In the genomic region with DNA sequence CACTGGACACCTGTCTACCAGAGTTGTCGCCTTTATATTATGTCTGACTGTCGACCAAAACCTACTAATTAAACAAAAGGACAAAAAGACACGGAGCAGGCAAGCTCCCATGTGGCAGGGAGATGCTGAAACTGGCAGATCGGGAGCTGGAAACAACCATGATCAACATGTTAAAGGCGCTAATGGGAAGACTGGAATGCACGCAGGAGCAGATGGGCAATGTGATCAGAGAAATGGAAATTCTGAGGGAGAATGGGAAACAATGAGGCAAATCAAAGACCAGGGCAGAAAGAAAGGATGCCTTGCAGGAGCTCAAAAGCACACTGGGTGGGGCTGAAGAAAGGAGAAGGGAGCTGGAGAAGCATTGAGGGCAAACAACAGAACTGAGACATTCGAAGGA, we compare ENCODE assay signal across 14 mouse cellular contexts. TPM values are rescaled to one million over a fixed set of nuclear protein-coding genes. Genes with fewer than 3 reads are reported as not detected.
DNase-seq lines count a peak whose midpoint lies in the region; ATAC-seq lines count a peak whose summit lies in the region.
"Had no signal": no experiment of that assay in that cellular context is flagged by ENCODE, and none has a peak within 500 bp of the region (broad histone marks: within the 10 kb centered on the region; RNA-seq: fewer than 3 reads in every experiment).

No protein-coding gene starts in this region.

- no peaks in the 10 kb centered on the region for H3K9me3 ChIP-seq in hindbrain, embryonic 11.5 days (ENCODE audit: control insufficient read depth, low read length)
- no peaks in the 10 kb centered on the region for H3K9me3 ChIP-seq in hindbrain, embryonic 12.5 days (replicated peaks)
- no peaks in the 10 kb centered on the region for H3K9me3 ChIP-seq in forebrain, embryonic 14.5 days (replicated peaks; ENCODE audit: control insufficient read depth, low read length)
- no peaks in the 10 kb centered on the region; the same call in 1 of the 2 replicates for H3K9me3 ChIP-seq in midbrain, embryonic 16.5 days (replicated peaks; ENCODE audit: control insufficient read depth, low read length, poor library complexity, severe bottlenecking)
- H3K9me3 ChIP-seq in limb, embryonic 10.5 days (replicated peaks): no peaks in the 10 kb centered on the region
- H3K9me3 ChIP-seq in intestine, embryonic 15.5 days: no peaks in the 10 kb centered on the region
- H3K9me3 ChIP-seq: embryonic facial prominence, embryonic 13.5 days had no signal

- no peak overlapping the region for H3K4me2 ChIP-seq in hindbrain, embryonic 11.5 days (replicated peaks; ENCODE audit: low read depth, low read length)
- no peak overlapping the region for H3K4me2 ChIP-seq in hindbrain, embryonic 12.5 days (replicated peaks)
- no peak overlapping the region for H3K4me2 ChIP-seq in forebrain, embryonic 14.5 days (ENCODE audit: low read length)
- H3K4me2 ChIP-seq in midbrain, embryonic 16.5 days (ENCODE audit: low read length): no peak overlapping the region
- no peak overlapping the region for H3K4me2 ChIP-seq in intestine, embryonic 15.5 days (replicated peaks)
- H3K4me2 ChIP-seq: embryonic facial prominence, embryonic 13.5 days; liver, embryonic 11.5 days had no signal

- 0 out of 2 replicates have a peak overlapping the region, but pooled peaks have one; percentile 24 for H3K27ac ChIP-seq in hindbrain, embryonic 11.5 days (ENCODE audit: low read depth, low read length)
- H3K27ac ChIP-seq in hindbrain, embryonic 12.5 days: no peak overlapping the region
- H3K27ac ChIP-seq in forebrain, embryonic 14.5 days (ENCODE audit: low read depth, low read length): peak overlapping the region; percentile 79
- 0 out of 2 replicates have a peak overlapping the region, but pooled peaks have one; percentile 17 for H3K27ac ChIP-seq in midbrain, embryonic 16.5 days (ENCODE audit: low read length)
- H3K27ac ChIP-seq in limb, embryonic 10.5 days: no peak overlapping the region
- H3K27ac ChIP-seq in intestine, embryonic 15.5 days: no peak overlapping the region
- H3K27ac ChIP-seq: embryonic facial prominence, embryonic 13.5 days had no signal

- no peaks in the 10 kb centered on the region for H3K27me3 ChIP-seq in hindbrain, embryonic 11.5 days (ENCODE audit: control insufficient read depth, insufficient read depth, low read length)
- H3K27me3 ChIP-seq in hindbrain, embryonic 12.5 days: no peaks in the 10 kb centered on the region; the same call in 1 of the 2 replicates
- H3K27me3 ChIP-seq in forebrain, embryonic 14.5 days (replicated peaks; ENCODE audit: control insufficient read depth, insufficient read depth, low read length): no peaks in the 10 kb centered on the region
- no peaks in the 10 kb centered on the region for H3K27me3 ChIP-seq in midbrain, embryonic 16.5 days (ENCODE audit: control insufficient read depth, insufficient read depth, low read depth, low read length)
- H3K27me3 ChIP-seq in limb, embryonic 10.5 days (ENCODE audit: low read depth, poor library complexity, severe bottlenecking): no peaks in the 10 kb centered on the region
- no peaks in the 10 kb centered on the region for H3K27me3 ChIP-seq in intestine, embryonic 15.5 days (replicated peaks)
- H3K27me3 ChIP-seq: embryonic facial prominence, embryonic 13.5 days had no signal

- peak; percentile 7 for DNase-seq in hindbrain, embryonic 11.5 days (ENCODE audit: low spot score)
- DNase-seq in R1 (ENCODE audit: low read depth, low spot score): peak; percentile 96
- peak; percentile 73 for DNase-seq in forebrain, embryonic 14.5 days (ENCODE audit: low spot score)
- DNase-seq in limb, embryonic 10.5 days (ENCODE audit: low spot score): no peak
- no peak for DNase-seq in adrenal gland, adult (ENCODE audit: inconsistent age in 2 of 2, low spot score in 1 of 2)
- DNase-seq: gastrocnemius, postnatal 25 days; heart, postnatal 14 days; kidney, postnatal 10 days had no signal

- 0 out of 2 replicates have a peak, but pooled peaks cover 3% of the 10 kb centered on the region for H3K4me1 ChIP-seq in hindbrain, embryonic 11.5 days (replicated peaks; ENCODE audit: control insufficient read depth, insufficient read depth, low read length)
- H3K4me1 ChIP-seq in hindbrain, embryonic 12.5 days: peaks cover 3% of the 10 kb centered on the region
- peaks cover 7% of the 10 kb centered on the region; the same call in 1 of the 2 replicates for H3K4me1 ChIP-seq in forebrain, embryonic 14.5 days (ENCODE audit: control insufficient read depth, insufficient read depth, low read length)
- H3K4me1 ChIP-seq in midbrain, embryonic 16.5 days (ENCODE audit: control insufficient read depth, insufficient read depth, low read length): no peaks in the 10 kb centered on the region; the same call in 1 of the 2 replicates
- H3K4me1 ChIP-seq in limb, embryonic 10.5 days: no peaks in the 10 kb centered on the region
- no peaks in the 10 kb centered on the region for H3K4me1 ChIP-seq in intestine, embryonic 15.5 days (replicated peaks)
- H3K4me1 ChIP-seq: embryonic facial prominence, embryonic 13.5 days had no signal

- no peak overlapping the region for H3K9ac ChIP-seq in hindbrain, embryonic 11.5 days (ENCODE audit: low read depth, low read length)
- no peak overlapping the region; the same call in 1 of the 2 replicates for H3K9ac ChIP-seq in hindbrain, embryonic 12.5 days
- H3K9ac ChIP-seq in forebrain, embryonic 14.5 days (ENCODE audit: low read length): peak overlapping the region; percentile 17; the same call in 1 of the 2 replicates
- no peak overlapping the region for H3K9ac ChIP-seq in midbrain, embryonic 16.5 days (ENCODE audit: low read depth, low read length)
- no peak overlapping the region for H3K9ac ChIP-seq in intestine, embryonic 15.5 days
- H3K9ac ChIP-seq: embryonic facial prominence, embryonic 13.5 days had no signal

- no peak for ATAC-seq in hindbrain, embryonic 11.5 days (ENCODE audit: low FRiP score)
- no peak for ATAC-seq in hindbrain, embryonic 12.5 days (ENCODE audit: low FRiP score)
- peak; percentile 63 for ATAC-seq in forebrain, embryonic 14.5 days
- ATAC-seq in midbrain, embryonic 16.5 days: no peak
- no peak for ATAC-seq in intestine, embryonic 15.5 days
- ATAC-seq: intestine, postnatal 0 days had no signal

- no peak overlapping the region for H3K4me3 ChIP-seq in hindbrain, embryonic 11.5 days (ENCODE audit: low read depth, low read length)
- H3K4me3 ChIP-seq in hindbrain, embryonic 12.5 days: no peak overlapping the region
- no peak overlapping the region for H3K4me3 ChIP-seq in forebrain, embryonic 14.5 days (ENCODE audit: low read depth, low read length)
- no peak overlapping the region for H3K4me3 ChIP-seq in midbrain, embryonic 16.5 days (ENCODE audit: low read depth, low read length)
- H3K4me3 ChIP-seq in limb, embryonic 10.5 days: no peak overlapping the region
- no peak overlapping the region for H3K4me3 ChIP-seq in intestine, embryonic 15.5 days (replicated peaks)
- H3K4me3 ChIP-seq: embryonic facial prominence, embryonic 13.5 days had no signal

- WGBS in hindbrain, embryonic 11.5 days: 46% methylated on average over 7 of the region's 7 CpGs
- 39% methylated on average over 7 of the region's 7 CpGs for WGBS in hindbrain, embryonic 12.5 days
- 36% methylated on average over 7 of the region's 7 CpGs for WGBS in forebrain, embryonic 14.5 days
- WGBS in midbrain, embryonic 16.5 days: 30% methylated on average over 7 of the region's 7 CpGs
- 80% methylated on average over 7 of the region's 7 CpGs for WGBS in limb, embryonic 10.5 days
- 70% methylated on average over 7 of the region's 7 CpGs for WGBS in intestine, embryonic 15.5 days

- no peaks in the 10 kb centered on the region for H3K36me3 ChIP-seq in hindbrain, embryonic 11.5 days (ENCODE audit: control insufficient read depth, insufficient read depth, low read length)
- H3K36me3 ChIP-seq in hindbrain, embryonic 12.5 days: no peaks in the 10 kb centered on the region
- no peaks in the 10 kb centered on the region for H3K36me3 ChIP-seq in forebrain, embryonic 14.5 days (ENCODE audit: control insufficient read depth, insufficient read depth, low read length)
- H3K36me3 ChIP-seq in midbrain, embryonic 16.5 days (ENCODE audit: control insufficient read depth, insufficient read depth, low read length): no peaks in the 10 kb centered on the region
- no peaks in the 10 kb centered on the region for H3K36me3 ChIP-seq in limb, embryonic 10.5 days
- H3K36me3 ChIP-seq in intestine, embryonic 15.5 days: no peaks in the 10 kb centered on the region
- H3K36me3 ChIP-seq: embryonic facial prominence, embryonic 13.5 days had no signal

RNA-seq across cellular contexts. Expression of a gene that starts 27.2 kb away (rescaled TPM):
- 3.4 and 3.6 TPM in 2 replicates for polyA plus RNA-seq in hindbrain, embryonic 11.5 days (2014; fragmentation: Nextera tagmentation; extraction: Ambion mirVana)
- polyA plus RNA-seq in hindbrain, embryonic 12.5 days (2016; fragmentation: Nextera tagmentation; extraction: Ambion mirVana): 16.5 and 17.3 TPM in 2 replicates
- 51.6 and 87.1 TPM in 2 replicates for polyA plus RNA-seq in forebrain, embryonic 14.5 days (2014; fragmentation: Nextera tagmentation; extraction: Ambion mirVana)
- polyA plus RNA-seq in midbrain, embryonic 16.5 days (2015; fragmentation: Nextera tagmentation; extraction: Ambion mirVana): 150 and 163 TPM in 2 replicates
- polyA plus RNA-seq in limb, embryonic 10.5 days (2016; fragmentation: Nextera tagmentation; extraction: Ambion mirVana): 0.35 and 0.68 TPM in 2 replicates
- polyA plus RNA-seq in intestine, embryonic 15.5 days (2015; fragmentation: Nextera tagmentation; extraction: Ambion mirVana): 5.3 and 5.9 TPM in 2 replicates

Comparison
In these comparisons a context has a peak if more than half of its experiments do, and no peak if none do; other contexts are left out.
1. H3K27ac ChIP-seq: peak in hindbrain, embryonic 11.5 days (single experiment), forebrain, embryonic 14.5 days (single experiment) and midbrain, embryonic 16.5 days (single experiment); none in hindbrain, embryonic 12.5 days (single experiment), limb, embryonic 10.5 days (single experiment) and intestine, embryonic 15.5 days (single experiment).
2. DNase-seq: peak in hindbrain, embryonic 11.5 days (single experiment), R1 (single experiment) and forebrain, embryonic 14.5 days (single experiment); none in limb, embryonic 10.5 days (single experiment) and adrenal gland, adult (0 of 2).